Mouse (Mus musculus): ENCODE results near the gene Ano2. TPM values are rescaled to one million over a fixed set of nuclear protein-coding genes. Genes with fewer than 3 reads are reported as not detected.

Gene Ano2
- polyA plus RNA-seq, 1 experiment from 2014 or later = 0.83 TPM

DNA sequence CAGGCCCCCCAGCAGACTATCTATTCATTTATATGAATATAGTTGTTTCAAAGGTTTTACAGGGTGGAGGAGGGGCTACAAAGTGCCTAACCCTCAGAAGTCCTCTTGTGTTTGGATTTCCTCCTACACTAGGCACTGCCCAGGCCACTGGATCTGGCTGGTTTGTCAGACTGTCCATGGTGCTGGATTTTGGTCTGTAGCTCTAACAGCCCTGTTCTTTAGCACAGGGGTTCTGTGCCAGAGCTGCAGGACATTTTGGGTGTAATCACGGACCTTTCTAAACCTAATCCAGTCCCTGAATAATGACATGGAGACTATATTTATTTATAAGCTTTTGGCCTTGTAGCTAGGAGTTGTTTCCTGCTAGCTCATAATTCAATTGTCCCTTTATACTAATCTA, 328.2 kb downstream of the Ano2 start:
- Histone ChIP-seq H3K36me3 (no peaks in the 10 kb centered on the region), H3K4me1 (no peaks in the 10 kb centered on the region), H3K4me3 (replicated peaks) (no peak overlapping the region), H3K9me3 (replicated peaks) (no peaks in the 10 kb centered on the region), H3K27me3 (replicated peaks) (no peaks in the 10 kb centered on the region), H3K9ac (replicated peaks) (no peak overlapping the region), H3K27ac (replicated peaks) (no peak overlapping the region), H3K4me2 (no peak overlapping the region)
- no peak for ATAC-seq (ENCODE audit: low FRiP score)
- 79% methylated on average over 1 of the region's 1 CpGs for WGBS

GRCm38 (mm10) chr6:126033693-126034402, 343.6 kb downstream of the Ano2 start:
- H3K36me3 ChIP-seq = no peaks in the 10 kb centered on the region

DNA sequence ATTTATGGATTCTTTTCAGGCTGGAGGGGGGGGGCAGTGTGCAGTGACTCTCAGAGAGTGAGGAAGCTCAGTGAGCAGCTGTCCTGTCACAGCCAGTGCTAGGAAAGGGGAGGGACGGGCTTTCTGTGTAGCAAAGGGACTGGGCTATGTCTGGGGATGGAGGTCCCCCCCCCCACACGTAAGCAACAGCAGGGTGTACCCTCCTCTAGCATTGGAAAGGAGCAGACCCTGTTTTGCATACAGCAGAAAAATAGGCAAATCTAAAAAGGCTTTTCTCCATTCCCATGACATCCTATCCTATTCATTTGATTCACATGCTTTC, 344.1 kb downstream of the Ano2 start:
- H3K4me3 ChIP-seq (replicated peaks) = no peak overlapping the region
- H3K4me1 ChIP-seq = 0 out of 2 replicates have a peak, but pooled peaks cover 3% of the 10 kb centered on the region
- WGBS = 55% methylated on average over 2 of the region's 2 CpGs
- no peak overlapping the region for H3K4me2 ChIP-seq
- peak; percentile 28; the same call in 1 of the 2 replicates for ATAC-seq (ENCODE audit: low FRiP score)
- H3K9ac ChIP-seq (replicated peaks) = no peak overlapping the region
- 0 out of 2 replicates have a peak overlapping the region, but pooled peaks have one; percentile 28 for H3K27ac ChIP-seq (replicated peaks)
- H3K36me3 ChIP-seq = no peaks in the 10 kb centered on the region
- H3K27me3 ChIP-seq (replicated peaks) = no peaks in the 10 kb centered on the region
- H3K9me3 ChIP-seq (replicated peaks) = no peaks in the 10 kb centered on the region

More at GRCm38 (mm10) chr6:126033693-126034402, 343.6 kb downstream of the Ano2 start:
- H3K4me3 ChIP-seq (replicated peaks) = no peak overlapping the region
- no peak overlapping the region for H3K27ac ChIP-seq (replicated peaks)
- H3K9ac ChIP-seq (replicated peaks) = no peak overlapping the region
- no peak for ATAC-seq (ENCODE audit: low FRiP score)
- no peak overlapping the region for H3K4me2 ChIP-seq
- H3K4me1 ChIP-seq = 0 out of 2 replicates have a peak, but pooled peaks cover 3% of the 10 kb centered on the region
- WGBS = 71% methylated on average over 8 of the region's 8 CpGs
- no peaks in the 10 kb centered on the region for H3K27me3 ChIP-seq (replicated peaks)
- H3K9me3 ChIP-seq (replicated peaks) = no peaks in the 10 kb centered on the region

DNA sequence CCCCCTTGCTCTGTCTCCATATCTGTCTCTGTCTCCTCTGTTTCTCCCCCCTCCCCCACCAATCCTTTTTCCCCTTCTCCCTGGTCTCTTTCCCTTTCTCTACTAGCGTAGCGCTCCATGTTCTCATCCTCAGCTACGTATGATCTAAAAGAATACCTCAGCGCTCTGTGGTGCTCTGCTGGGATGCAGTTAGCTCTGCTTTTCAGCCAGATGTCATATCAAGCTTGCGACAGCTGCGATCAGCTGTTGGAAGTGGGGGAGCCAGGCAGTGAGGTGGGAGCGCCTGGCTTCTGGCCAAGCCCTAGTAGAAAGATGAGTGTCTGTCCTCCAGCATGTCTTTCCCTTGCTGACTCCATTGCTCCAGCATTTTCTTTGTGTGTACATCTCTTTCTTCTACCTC, 344.5 kb downstream of the Ano2 start:
- no peaks in the 10 kb centered on the region for H3K36me3 ChIP-seq
- no peaks in the 10 kb centered on the region for H3K9me3 ChIP-seq (replicated peaks)
- peak; percentile 75 for ATAC-seq (ENCODE audit: low FRiP score)
- H3K9ac ChIP-seq (replicated peaks) = no peak overlapping the region
- WGBS = 64% methylated on average over 7 of the region's 7 CpGs
- H3K4me3 ChIP-seq (replicated peaks) = no peak overlapping the region
- no peaks in the 10 kb centered on the region for H3K27me3 ChIP-seq (replicated peaks)
- H3K27ac ChIP-seq (replicated peaks) = 0 out of 2 replicates have a peak overlapping the region, but pooled peaks have one; percentile 28
- H3K4me1 ChIP-seq = 0 out of 2 replicates have a peak, but pooled peaks cover 3% of the 10 kb centered on the region
- no peak overlapping the region for H3K4me2 ChIP-seq

DNA sequence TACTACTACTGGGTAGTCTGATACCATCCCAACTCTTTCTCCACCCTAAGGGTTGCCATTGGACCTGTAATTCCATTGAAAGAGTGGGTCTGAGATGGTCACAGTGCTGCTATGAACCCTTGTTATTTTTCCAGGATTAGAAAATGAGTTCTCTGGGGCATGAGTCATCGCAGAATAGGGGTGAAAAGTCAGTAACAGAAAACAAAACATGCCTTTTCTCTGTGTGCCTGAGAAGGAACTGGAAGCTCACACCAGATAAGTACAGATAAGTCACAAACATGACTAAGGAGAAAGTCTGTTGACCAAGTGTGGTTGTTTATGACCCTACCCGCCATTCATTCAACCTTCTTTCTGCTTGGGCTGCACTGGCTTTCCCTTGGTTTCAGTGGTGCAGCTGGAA, 345.4 kb downstream of the Ano2 start:
- H3K4me2 ChIP-seq = no peak overlapping the region
- H3K4me3 ChIP-seq (replicated peaks) = no peak overlapping the region
- H3K27me3 ChIP-seq (replicated peaks) = no peaks in the 10 kb centered on the region
- no peak overlapping the region for H3K27ac ChIP-seq (replicated peaks)
- H3K36me3 ChIP-seq = no peaks in the 10 kb centered on the region
- 90% methylated on average over 2 of the region's 2 CpGs for WGBS
- no peaks in the 10 kb centered on the region for H3K9me3 ChIP-seq (replicated peaks)
- no peak for ATAC-seq (ENCODE audit: low FRiP score)
- H3K4me1 ChIP-seq = 0 out of 2 replicates have a peak, but pooled peaks cover 3% of the 10 kb centered on the region
- H3K9ac ChIP-seq (replicated peaks) = no peak overlapping the region

DNA sequence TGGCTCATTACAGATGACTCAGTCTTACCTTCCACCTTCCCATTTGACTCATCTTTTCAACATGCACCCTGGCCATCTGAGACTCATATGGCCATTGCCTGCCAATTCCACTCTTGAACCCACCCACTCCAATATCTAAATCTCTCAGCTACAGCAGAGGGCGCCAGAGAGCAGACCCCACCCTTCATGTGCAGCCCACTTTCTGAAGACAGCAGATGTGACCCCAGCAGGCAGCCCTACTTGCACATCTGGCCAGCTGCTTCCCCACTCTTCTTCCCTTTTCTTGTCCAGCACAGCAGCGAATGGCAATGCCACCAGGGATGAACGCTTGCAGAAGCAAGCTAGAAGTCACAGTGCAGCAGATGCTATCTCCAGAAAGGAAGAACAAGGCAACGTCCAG, 355.7 kb downstream of the Ano2 start:
- Histone ChIP-seq H3K36me3 (no peaks in the 10 kb centered on the region), H3K27me3 (replicated peaks) (no peaks in the 10 kb centered on the region)
- 38% methylated on average over 4 of the region's 4 CpGs for WGBS

DNA sequence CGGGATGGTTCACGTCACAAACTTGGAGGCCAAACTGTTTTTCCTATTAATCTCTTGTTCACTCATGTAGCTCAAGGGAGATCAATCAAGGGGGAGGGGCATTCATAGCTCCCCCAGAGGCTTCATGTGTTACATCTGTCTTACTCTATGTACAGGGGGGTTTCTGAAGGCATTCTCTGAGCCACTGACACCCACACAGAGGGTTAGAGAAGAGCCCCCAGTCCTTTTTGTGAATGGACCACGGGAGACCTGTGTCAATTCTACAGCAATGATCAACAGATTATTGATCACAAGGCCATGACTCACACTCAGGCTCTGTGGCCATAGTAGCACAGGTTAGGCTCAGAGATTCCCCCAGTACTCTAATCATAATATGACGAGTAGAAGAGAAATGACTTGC, 358.0 kb downstream of the Ano2 start:
- Histone ChIP-seq H3K27me3 (replicated peaks) (no peaks in the 10 kb centered on the region), H3K4me3 (replicated peaks) (no peak overlapping the region), H3K36me3 (no peaks in the 10 kb centered on the region), H3K9ac (replicated peaks) (no peak overlapping the region), H3K9me3 (replicated peaks) (no peaks in the 10 kb centered on the region), H3K4me1 (no peaks in the 10 kb centered on the region), H3K4me2 (no peak overlapping the region), H3K27ac (replicated peaks) (no peak overlapping the region)
- ATAC-seq (ENCODE audit: low FRiP score) = no peak
- WGBS = 82% methylated on average over 4 of the region's 4 CpGs

More for the DNA sequence above, 355.7 kb downstream of the Ano2 start:
- H3K4me2 ChIP-seq = no peak overlapping the region
- no peaks in the 10 kb centered on the region for H3K4me1 ChIP-seq
- no peak overlapping the region for H3K4me3 ChIP-seq (replicated peaks)
- no peak overlapping the region for H3K27ac ChIP-seq (replicated peaks)
- no peak for ATAC-seq (ENCODE audit: low FRiP score)
- no peak overlapping the region for H3K9ac ChIP-seq (replicated peaks)
- no peaks in the 10 kb centered on the region for H3K9me3 ChIP-seq (replicated peaks)

- H3K4me2 ChIP-seq = no peak overlapping the region
- H3K9ac ChIP-seq (replicated peaks) = no peak overlapping the region
- H3K9me3 ChIP-seq (replicated peaks) = no peaks in the 10 kb centered on the region
- no peak overlapping the region for H3K4me3 ChIP-seq (replicated peaks)
- no peak for ATAC-seq (ENCODE audit: low FRiP score)
- no peaks in the 10 kb centered on the region for H3K36me3 ChIP-seq
- no peaks in the 10 kb centered on the region for H3K27me3 ChIP-seq (replicated peaks)
- 89% methylated on average over 5 of the region's 5 CpGs for WGBS
- no peak overlapping the region for H3K27ac ChIP-seq (replicated peaks)
- H3K4me1 ChIP-seq = no peaks in the 10 kb centered on the region
Measured at GRCm38 (mm10) chr6:126053136-126053535, 362.9 kb downstream of the Ano2 start.

- no peaks in the 10 kb centered on the region for H3K4me1 ChIP-seq
- 85% methylated on average over 3 of the region's 3 CpGs for WGBS
- no peaks in the 10 kb centered on the region for H3K36me3 ChIP-seq
- no peak overlapping the region for H3K9ac ChIP-seq (replicated peaks)
- no peaks in the 10 kb centered on the region for H3K9me3 ChIP-seq (replicated peaks)
- no peak for ATAC-seq (ENCODE audit: low FRiP score)
- H3K27me3 ChIP-seq (replicated peaks) = no peaks in the 10 kb centered on the region
- no peak overlapping the region for H3K4me3 ChIP-seq (replicated peaks)
- no peak overlapping the region for H3K27ac ChIP-seq (replicated peaks)
- no peak overlapping the region for H3K4me2 ChIP-seq
Measured at GRCm38 (mm10) chr6:126057706-126058105, 367.5 kb downstream of the Ano2 start.

DNA sequence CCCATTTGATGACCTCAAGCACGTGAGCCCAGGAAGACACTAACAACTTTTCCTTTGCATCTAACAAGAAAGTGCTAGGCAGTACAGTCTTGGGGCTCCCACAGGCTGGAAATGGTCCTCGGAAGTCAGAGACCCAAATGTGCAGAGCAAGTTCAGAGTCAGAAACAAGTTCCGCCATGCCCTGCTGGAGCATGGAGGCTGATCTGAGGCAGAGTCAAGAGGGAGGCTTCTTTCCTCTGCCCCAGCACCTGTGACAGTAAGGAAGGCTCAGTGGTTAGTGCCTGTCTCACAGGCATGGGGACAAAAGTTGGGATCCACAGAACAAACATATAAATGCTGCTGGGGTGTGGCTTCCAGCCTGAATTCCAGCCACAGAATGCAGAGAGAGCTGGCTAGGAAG, 390.3 kb downstream of the Ano2 start:
- no peak for ATAC-seq (ENCODE audit: low FRiP score)
- H3K27ac ChIP-seq (replicated peaks) = no peak overlapping the region
- H3K4me1 ChIP-seq = no peaks in the 10 kb centered on the region

GRCm38 (mm10) chr6:126086321-126086950, 396.2 kb downstream of the Ano2 start:
- Histone ChIP-seq H3K9ac (replicated peaks) (no peak overlapping the region), H3K4me3 (replicated peaks) (no peak overlapping the region), H3K36me3 (no peaks in the 10 kb centered on the region), H3K27ac (replicated peaks) (no peak overlapping the region), H3K9me3 (replicated peaks) (no peaks in the 10 kb centered on the region), H3K4me1 (no peaks in the 10 kb centered on the region), H3K4me2 (no peak overlapping the region), H3K27me3 (replicated peaks) (no peaks in the 10 kb centered on the region)
- 72% methylated on average over 3 of the region's 3 CpGs for WGBS
- ATAC-seq (ENCODE audit: low FRiP score) = no peak

More for the DNA sequence above, 390.3 kb downstream of the Ano2 start:
- no peaks in the 10 kb centered on the region for H3K9me3 ChIP-seq (replicated peaks)
- 82% methylated on average over 3 of the region's 3 CpGs for WGBS
- H3K9ac ChIP-seq (replicated peaks) = no peak overlapping the region
- H3K36me3 ChIP-seq = no peaks in the 10 kb centered on the region
- H3K27me3 ChIP-seq (replicated peaks) = no peaks in the 10 kb centered on the region
- no peak overlapping the region for H3K4me3 ChIP-seq (replicated peaks)
- no peak overlapping the region for H3K4me2 ChIP-seq

Measured in neural tube, embryonic 15.5 days (tissue).